Mouse (Mus musculus) hindbrain, embryonic 10.5 days (tissue): ENCODE measurements at regions not wholly inside any gene's neighbourhood (a gene's known extent, or its start where the extent isn't known, plus 50 kb on each side); places are given as distances from the start of the nearest gene placed in this dataset.

Experiments used
- DNase-seq: peaks from one replicate; pipeline ENCODE4 v3.0.0-alpha.2; 2017; ENCODE audit warnings: low spot score
- H3K27ac ChIP-seq: fragments of 300-500 bp; sonication (generic); 2 replicates; pipeline ENCODE4 v1.5.1; 2016; ENCODE audit warnings: mild to moderate bottlenecking, moderate library complexity
- H3K27me3 ChIP-seq: fragments of 300-500 bp; sonication (generic); 2 replicates; pipeline ENCODE4 v1.6.1; 2016; ENCODE audit warnings: mild to moderate bottlenecking; ENCODE audit not compliant: poor library complexity, insufficient read depth, severe bottlenecking
- H3K36me3 ChIP-seq: fragments of 300-500 bp; sonication (generic); 2 replicates; pipeline ENCODE4 v1.6.1; 2016; ENCODE audit warnings: mild to moderate bottlenecking, moderate library complexity
- H3K4me1 ChIP-seq: fragments of 300-500 bp; sonication (generic); replicated peaks from 2 replicates; pipeline ENCODE4 v1.6.1; 2016; ENCODE audit warnings: mild to moderate bottlenecking
- H3K4me3 ChIP-seq: fragments of 300-500 bp; sonication (generic); 2 replicates; pipeline ENCODE4 v1.5.1; 2016; ENCODE audit warnings: mild to moderate bottlenecking, moderate library complexity
- H3K9me3 ChIP-seq: fragments of 300-500 bp; sonication (generic); 2 replicates; pipeline ENCODE4 v1.6.1; 2016; ENCODE audit warnings: mild to moderate bottlenecking, moderate library complexity
- WGBS: fragments of 180-500 bp; shearing (Covaris S2); methylation state at CpG from one replicate; pipeline ENCODE4 v1.1.7; 2016; 5-methylcytosine and 5-hydroxymethylcytosine counted together

GRCm38 (mm10) chr14:120137680-120138136, 95.5 kb upstream of the Oxgr1 start:
- Histone ChIP-seq H3K4me3 (peak overlapping the region; percentile 40), H3K36me3 (no peaks in the 10 kb centered on the region), H3K4me1 (peaks cover 45% of the 10 kb centered on the region), H3K9me3 (no peaks in the 10 kb centered on the region), H3K27me3 (peaks cover 27% of the 10 kb centered on the region), H3K27ac (peak overlapping the region; percentile 81)
- WGBS = under 1% methylated on average over 21 of the region's 21 CpGs
- DNase-seq = peak; percentile 94

- Histone ChIP-seq H3K4me1 (peaks cover 47% of the 10 kb centered on the region), H3K27ac (no peak overlapping the region), H3K9me3 (no peaks in the 10 kb centered on the region), H3K36me3 (no peaks in the 10 kb centered on the region), H3K4me3 (no peak overlapping the region), H3K27me3 (peaks cover 32% of the 10 kb centered on the region)
- WGBS = 72% methylated on average over 5 of the region's 5 CpGs
- no peak for DNase-seq
These were observed 96.3 kb upstream of the Oxgr1 start for GRCm38 (mm10) chr14:120138546-120138945.

- DNase-seq = no peak
- Histone ChIP-seq H3K27ac (peak overlapping the region; percentile 70), H3K4me1 (peaks cover 47% of the 10 kb centered on the region), H3K4me3 (no peak overlapping the region), H3K36me3 (no peaks in the 10 kb centered on the region), H3K27me3 (peaks cover 35% of the 10 kb centered on the region), H3K9me3 (no peaks in the 10 kb centered on the region)
- WGBS = 80% methylated on average over 14 of the region's 14 CpGs
These were observed 97.0 kb upstream of the Oxgr1 start for GRCm38 (mm10) chr14:120139256-120139655.

DNA sequence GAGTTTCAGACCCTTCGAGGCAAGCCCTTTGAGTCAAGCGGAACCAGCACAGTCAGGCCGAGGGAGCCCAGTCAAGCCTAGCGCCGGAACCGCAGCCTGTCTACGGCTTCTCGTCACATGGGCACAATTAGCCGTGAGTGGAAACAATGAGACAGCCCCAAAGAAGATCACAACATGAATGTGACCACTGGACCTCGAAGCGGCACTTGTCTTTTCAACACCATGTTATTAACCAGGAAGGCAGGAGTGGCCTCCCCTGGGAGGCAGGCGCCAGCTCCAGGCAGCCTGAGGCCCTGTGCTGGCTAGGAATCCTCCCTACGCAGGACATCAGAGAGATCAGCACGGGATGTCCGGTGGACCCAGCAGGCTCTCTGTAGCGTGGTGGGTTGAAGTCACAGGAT, 97.4 kb upstream of the Oxgr1 start:
- H3K4me1 ChIP-seq = peaks cover 47% of the 10 kb centered on the region
- no peak overlapping the region for H3K4me3 ChIP-seq
- no peak for DNase-seq
- no peaks in the 10 kb centered on the region for H3K36me3 ChIP-seq
- WGBS = 40% methylated on average over 16 of the region's 16 CpGs
- no peaks in the 10 kb centered on the region for H3K9me3 ChIP-seq
- peak overlapping the region; percentile 70 for H3K27ac ChIP-seq
- peaks cover 39% of the 10 kb centered on the region for H3K27me3 ChIP-seq

- H3K36me3 ChIP-seq = no peaks in the 10 kb centered on the region
- WGBS = 90% methylated on average over 8 of the region's 8 CpGs
- no peak overlapping the region for H3K4me3 ChIP-seq
- no peak overlapping the region for H3K27ac ChIP-seq
- peaks cover 41% of the 10 kb centered on the region for H3K27me3 ChIP-seq
- DNase-seq = no peak
- no peaks in the 10 kb centered on the region for H3K9me3 ChIP-seq
- peaks cover 47% of the 10 kb centered on the region for H3K4me1 ChIP-seq
These were observed 98.0 kb upstream of the Oxgr1 start for GRCm38 (mm10) chr14:120140211-120140610.

GRCm38 (mm10) chr14:120140791-120141747, 98.8 kb upstream of the Oxgr1 start:
- H3K36me3 ChIP-seq = no peaks in the 10 kb centered on the region
- no peak overlapping the region for H3K4me3 ChIP-seq
- no peaks in the 10 kb centered on the region for H3K9me3 ChIP-seq
- H3K4me1 ChIP-seq = peaks cover 47% of the 10 kb centered on the region
- DNase-seq = no peak
- no peak overlapping the region for H3K27ac ChIP-seq
- peaks cover 41% of the 10 kb centered on the region for H3K27me3 ChIP-seq
- WGBS = 76% methylated on average over 14 of the region's 14 CpGs

DNA sequence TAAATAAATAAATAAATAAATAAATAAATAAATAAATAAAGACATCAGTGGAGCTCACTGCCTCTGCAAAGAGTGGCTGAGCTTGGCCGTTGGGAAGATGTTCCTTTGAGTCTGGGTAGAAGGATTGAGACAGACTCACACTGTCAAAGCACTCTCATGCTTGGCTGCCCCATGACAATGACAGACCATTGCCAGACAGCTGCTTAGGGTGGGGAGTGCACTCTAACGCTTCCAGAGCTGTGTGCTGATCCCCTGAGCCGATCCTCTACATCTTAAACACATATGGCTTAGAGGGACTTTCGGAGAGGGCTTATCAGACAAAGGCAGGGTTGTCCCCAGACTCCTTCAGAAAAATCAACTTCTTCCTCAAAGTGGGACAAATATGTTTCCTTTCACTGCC, 100.0 kb upstream of the Oxgr1 start:
- H3K4me1 ChIP-seq = peaks cover 54% of the 10 kb centered on the region
- H3K4me3 ChIP-seq = no peak overlapping the region
- no peaks in the 10 kb centered on the region for H3K36me3 ChIP-seq
- WGBS = 31% methylated on average over 4 of the region's 4 CpGs
- H3K27me3 ChIP-seq = peaks cover 33% of the 10 kb centered on the region
- no peaks in the 10 kb centered on the region for H3K9me3 ChIP-seq
- no peak overlapping the region for H3K27ac ChIP-seq
- no peak for DNase-seq

DNA sequence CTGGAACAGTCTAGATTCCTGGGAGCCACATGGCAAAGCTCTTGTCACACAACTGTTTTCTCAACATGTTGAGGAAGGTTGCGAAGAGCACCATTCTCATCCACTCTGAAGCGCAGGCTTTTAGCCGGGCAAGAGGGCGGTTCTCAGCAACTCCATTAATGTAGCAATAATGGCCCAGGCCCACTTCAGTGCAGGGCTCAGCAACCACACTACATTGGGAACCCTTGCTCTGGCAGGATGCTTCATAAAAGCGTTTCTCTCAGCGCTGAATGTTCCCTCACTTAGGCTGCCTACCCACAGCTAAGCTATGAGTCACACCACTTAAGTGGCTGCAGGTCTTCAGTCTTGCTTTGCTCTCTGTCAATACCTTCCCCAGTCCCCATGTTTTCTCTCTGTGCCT, 102.2 kb upstream of the Oxgr1 start:
- H3K27me3 ChIP-seq = peaks cover 26% of the 10 kb centered on the region
- no peak overlapping the region for H3K4me3 ChIP-seq
- H3K27ac ChIP-seq = no peak overlapping the region
- WGBS = 91% methylated on average over 6 of the region's 6 CpGs
- no peak for DNase-seq
- H3K4me1 ChIP-seq = peaks cover 40% of the 10 kb centered on the region
- H3K36me3 ChIP-seq = no peaks in the 10 kb centered on the region
- H3K9me3 ChIP-seq = no peaks in the 10 kb centered on the region

DNA sequence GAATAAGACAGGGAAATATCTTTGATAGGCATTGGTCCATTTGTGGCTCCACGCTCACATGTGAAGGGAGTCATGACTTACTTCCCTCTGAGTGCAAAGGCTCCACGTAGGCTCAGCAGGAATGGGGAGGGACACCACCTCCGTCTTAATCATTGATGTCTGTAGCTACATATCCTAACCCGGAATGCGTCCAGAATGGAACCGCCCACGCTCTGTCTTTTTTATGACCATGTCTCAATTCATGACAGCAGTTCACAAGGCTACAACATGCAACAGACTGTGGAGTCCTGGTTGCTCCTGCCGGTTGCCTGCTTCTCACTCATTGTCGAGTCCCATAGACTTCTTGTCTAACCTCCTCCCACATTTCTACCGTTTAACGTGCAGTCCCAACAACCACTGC, 104.1 kb upstream of the Oxgr1 start:
- WGBS = 70% methylated on average over 11 of the region's 11 CpGs
- Histone ChIP-seq H3K36me3 (no peaks in the 10 kb centered on the region), H3K27me3 (peaks cover 13% of the 10 kb centered on the region; the same call in 1 of the 2 replicates), H3K4me1 (peaks cover 22% of the 10 kb centered on the region), H3K27ac (no peak overlapping the region), H3K9me3 (no peaks in the 10 kb centered on the region), H3K4me3 (no peak overlapping the region)
- DNase-seq = no peak

DNA sequence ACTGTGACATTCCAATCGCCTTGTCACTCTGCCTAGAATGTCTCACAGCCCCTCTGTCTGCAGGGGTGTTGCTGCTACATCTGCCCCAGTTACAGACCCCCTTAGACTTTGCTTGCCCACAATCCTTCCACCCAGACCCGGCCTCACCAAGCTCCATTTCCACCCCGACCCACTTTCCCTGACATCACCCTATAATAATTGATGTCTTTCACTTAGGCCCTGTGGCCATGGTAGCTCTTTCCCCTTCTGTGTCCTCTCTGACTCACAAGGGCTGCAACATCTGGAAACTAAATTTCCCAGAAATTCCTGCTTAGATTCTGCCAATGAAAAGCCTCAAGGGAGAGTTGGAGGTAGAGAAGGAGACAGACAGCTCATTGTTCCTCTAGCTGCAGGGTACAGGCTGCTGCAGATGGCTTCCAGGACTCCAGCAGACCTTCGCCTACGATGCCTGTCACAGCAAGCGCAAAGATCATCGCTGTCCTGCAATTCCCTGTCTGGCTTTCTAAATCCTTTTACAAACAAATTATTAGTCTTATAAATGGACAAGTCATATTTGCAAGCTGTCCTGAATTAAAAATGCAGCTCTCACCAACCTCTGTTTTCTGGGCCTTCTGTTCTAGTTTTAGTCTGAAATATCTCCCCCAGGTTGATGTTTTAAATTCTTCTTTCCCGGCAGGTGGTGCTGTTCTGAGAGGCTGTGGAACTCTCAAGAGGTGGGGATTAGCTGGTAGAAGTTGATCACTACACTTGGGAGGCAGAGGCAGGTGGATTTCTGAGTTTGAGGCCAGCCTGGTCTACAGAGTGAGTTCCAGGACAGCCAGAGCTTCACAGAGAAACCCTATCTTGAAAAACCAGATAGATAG, 104.9 kb upstream of the Oxgr1 start:
- Histone ChIP-seq H3K9me3 (no peaks in the 10 kb centered on the region), H3K36me3 (no peaks in the 10 kb centered on the region), H3K27ac (no peak overlapping the region), H3K4me1 (peaks cover 15% of the 10 kb centered on the region; the same call in 1 of the 2 replicates), H3K4me3 (no peak overlapping the region), H3K27me3 (peaks cover 13% of the 10 kb centered on the region; the same call in 1 of the 2 replicates)
- 57% methylated on average over 8 of the region's 8 CpGs for WGBS
- DNase-seq = no peak

- Histone ChIP-seq H3K9me3 (no peaks in the 10 kb centered on the region), H3K27me3 (peaks cover 9% of the 10 kb centered on the region; the same call in 1 of the 2 replicates), H3K4me3 (no peak overlapping the region), H3K36me3 (no peaks in the 10 kb centered on the region), H3K27ac (no peak overlapping the region), H3K4me1 (0 out of 2 replicates have a peak, but pooled peaks cover 7% of the 10 kb centered on the region)
- WGBS = 79% methylated on average over 11 of the region's 11 CpGs
- no peak for DNase-seq
These were observed 106.6 kb upstream of the Oxgr1 start for GRCm38 (mm10) chr14:120148803-120149202.

DNA sequence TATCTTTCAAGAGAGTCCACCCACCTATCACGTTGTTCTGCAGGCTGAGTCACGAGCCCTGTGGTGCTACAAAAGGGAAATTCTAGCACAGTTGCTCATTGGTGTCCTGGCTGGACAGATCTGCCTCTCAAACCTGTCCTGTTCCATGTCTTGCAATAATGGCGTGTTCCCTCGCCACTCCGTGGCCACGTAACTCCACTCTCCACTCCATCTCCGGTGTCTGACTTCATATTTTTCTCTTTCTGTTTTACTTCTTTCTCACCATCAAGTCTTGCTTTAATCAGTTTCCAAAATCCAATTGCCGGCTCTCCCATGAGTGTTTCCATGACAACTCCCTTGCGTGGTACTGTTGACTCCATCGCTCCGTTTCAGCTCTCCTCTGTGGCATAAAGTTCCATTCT, 107.1 kb upstream of the Oxgr1 start:
- peaks cover 9% of the 10 kb centered on the region for H3K27me3 ChIP-seq
- no peaks in the 10 kb centered on the region for H3K9me3 ChIP-seq
- H3K4me3 ChIP-seq = no peak overlapping the region
- DNase-seq = no peak
- 92% methylated on average over 11 of the region's 11 CpGs for WGBS
- no peaks in the 10 kb centered on the region for H3K36me3 ChIP-seq
- peaks cover 12% of the 10 kb centered on the region for H3K4me1 ChIP-seq
- H3K27ac ChIP-seq = no peak overlapping the region

DNA sequence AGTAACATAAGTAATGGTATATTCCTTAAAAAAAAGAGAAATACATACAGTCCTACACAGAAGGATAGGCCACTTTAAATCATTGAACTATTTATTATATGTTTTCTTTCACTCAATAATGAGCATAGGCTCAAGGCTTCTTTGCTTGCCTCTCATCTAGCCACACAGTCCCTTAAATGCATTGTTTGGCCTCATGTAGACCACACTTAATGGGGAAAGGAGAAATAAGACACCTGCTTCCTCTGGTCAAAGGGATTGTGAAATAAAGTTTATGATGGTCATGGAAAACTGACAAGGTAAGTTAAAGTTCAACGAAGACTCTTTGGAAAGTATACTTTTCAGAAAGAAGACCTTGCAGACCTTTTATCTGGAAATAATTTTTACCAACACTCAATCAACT, 108.4 kb upstream of the Oxgr1 start:
- no peak overlapping the region for H3K4me3 ChIP-seq
- H3K36me3 ChIP-seq = no peaks in the 10 kb centered on the region
- H3K4me1 ChIP-seq = peaks cover 24% of the 10 kb centered on the region
- no peaks in the 10 kb centered on the region for H3K9me3 ChIP-seq
- 84% methylated on average over 1 of the region's 1 CpGs for WGBS
- peaks cover 12% of the 10 kb centered on the region for H3K27me3 ChIP-seq
- no peak for DNase-seq
- no peak overlapping the region for H3K27ac ChIP-seq
